Mouse (Mus musculus): ENCODE data around the gene Nipbl.
A peak's percentile ranks its signal among the peaks of the same experiment; 100 is the strongest.

GRCm38 (mm10) chr15:8444890-8445597 is 781 bp upstream of the Nipbl start:
- TF ChIP-seq CTCF (IDR thresholded peaks at IDR 0.05; ENCODE audit: low read depth): peak; percentile 76
- TF ChIP-seq EP300 (optimal IDR thresholded peaks at IDR 0.05): no peak
